Mouse (Mus musculus): ENCODE measurements at regions not wholly inside any gene's neighbourhood (a gene's known extent, or its start where the extent isn't known, plus 50 kb on each side); places are given as distances from the start of the nearest gene placed in this dataset.

DNA sequence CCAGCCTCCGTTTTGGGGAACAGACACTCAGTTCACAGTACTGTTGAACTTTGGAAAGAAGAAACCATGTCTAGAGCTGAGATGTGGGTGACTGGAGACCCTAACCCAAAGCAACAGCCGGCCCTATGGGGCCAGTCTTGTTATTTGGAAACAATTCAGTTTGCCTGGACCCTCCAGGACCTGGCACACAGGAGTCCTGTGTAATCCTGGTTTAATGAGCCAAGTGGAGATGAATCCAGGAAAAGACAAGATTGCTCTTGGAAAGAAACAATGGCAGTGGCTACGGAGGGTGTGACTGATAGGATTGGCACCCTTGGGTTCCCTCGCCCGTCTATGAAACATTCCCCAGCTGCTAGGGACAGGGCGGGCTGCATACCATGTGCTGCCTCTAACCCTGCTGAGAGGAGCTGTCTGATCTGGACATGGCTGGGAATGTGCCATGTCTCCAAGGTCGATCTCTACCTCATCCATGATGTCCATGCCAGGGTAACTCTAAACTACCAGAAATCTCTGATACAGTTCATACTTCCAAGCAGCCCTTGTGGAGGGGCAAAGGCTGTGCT lies 104.6 kb upstream of the Zmiz1 start:
- ATAC-seq (ENCODE audit: poor library complexity, severe bottlenecking), result no peak

DNA sequence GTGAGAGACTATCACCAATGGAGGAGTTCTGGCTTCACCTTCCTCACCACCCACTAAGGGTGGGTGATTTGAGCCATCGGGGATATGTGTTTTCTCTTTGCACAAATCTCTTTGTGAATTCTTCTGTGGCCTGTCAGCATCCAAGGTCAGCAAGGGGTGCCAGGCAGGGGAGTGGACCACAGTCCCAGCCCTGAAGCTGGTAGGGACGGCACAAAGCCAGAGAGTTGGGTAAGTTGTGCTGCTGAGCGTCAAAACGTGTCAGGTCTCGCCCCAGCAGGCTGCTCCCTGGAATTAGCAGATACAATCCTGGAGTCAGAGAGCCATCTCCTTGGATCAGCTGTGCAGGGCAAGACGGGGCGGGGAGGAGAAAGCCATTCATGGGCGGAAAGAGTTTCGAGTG lies 101.2 kb upstream of the Zmiz1 start:
- no peak for ATAC-seq (ENCODE audit: poor library complexity, severe bottlenecking)

DNA sequence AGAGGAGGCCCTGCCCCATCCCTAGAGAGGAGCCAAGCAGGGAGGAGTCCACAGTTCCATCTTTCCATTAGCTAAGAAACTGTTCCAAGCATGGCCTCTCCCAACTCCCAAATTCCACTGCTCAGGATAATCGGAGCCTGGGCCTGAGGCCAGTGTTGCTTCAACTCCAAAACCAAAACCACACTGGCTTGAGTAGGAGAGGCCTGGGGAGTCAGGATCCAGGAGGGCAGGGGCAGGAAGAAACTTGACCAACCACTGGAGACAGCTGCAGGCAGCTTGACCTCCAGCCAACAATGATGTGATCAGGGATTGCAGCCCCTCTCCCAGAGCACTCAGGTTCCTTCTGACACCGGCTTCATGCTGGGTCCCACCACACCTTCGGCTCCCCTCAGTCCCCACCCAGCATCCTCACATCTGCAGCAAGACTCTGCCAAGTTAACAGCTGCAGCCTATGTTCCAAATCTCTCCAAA lies 99.1 kb upstream of the Zmiz1 start:
- ATAC-seq (ENCODE audit: poor library complexity, severe bottlenecking), result no peak

DNA sequence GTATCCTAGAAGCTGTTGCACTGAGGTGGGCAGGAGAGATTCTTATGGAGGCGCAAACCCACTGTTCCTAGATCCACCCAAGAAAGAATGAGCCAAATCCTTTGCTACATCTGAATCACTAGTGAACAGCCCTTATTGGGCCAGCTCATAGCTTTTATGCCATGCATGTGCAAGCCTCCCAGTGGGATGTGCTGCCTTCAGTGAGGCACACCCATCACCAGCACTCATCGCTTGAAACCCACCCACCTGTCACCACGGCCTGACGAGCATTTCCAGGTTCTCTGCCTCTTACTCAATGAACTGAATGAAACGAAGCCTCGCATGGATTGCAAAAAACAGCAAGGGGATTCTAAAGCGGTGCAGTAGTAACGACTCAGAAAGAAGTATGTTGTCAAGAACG lies 98.3 kb upstream of the Zmiz1 start:
- ATAC-seq (ENCODE audit: poor library complexity, severe bottlenecking), result no peak

DNA sequence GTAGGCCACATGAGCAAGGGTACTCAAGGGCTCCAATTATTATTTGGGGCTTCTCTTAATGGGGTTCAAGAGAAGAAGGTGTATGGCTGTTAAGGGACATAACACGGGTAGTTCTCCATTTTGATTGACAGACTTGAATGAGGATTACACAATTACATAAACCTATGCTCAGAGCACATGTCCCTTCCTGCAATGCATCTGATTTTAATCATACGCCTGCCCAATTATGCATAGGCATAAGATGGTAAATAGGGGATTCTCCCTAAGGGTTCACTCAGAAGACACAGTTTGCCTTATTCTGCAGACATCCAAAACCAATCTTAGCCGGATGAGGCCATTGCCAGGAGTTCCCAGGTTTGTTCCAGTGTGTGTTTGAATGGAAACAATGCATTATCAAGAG lies 97.9 kb upstream of the Zmiz1 start:
- ATAC-seq (ENCODE audit: poor library complexity, severe bottlenecking), result no peak

GRCm38 (mm10) chr14:25362771-25363170 lies 96.2 kb upstream of the Zmiz1 start:
- ATAC-seq (ENCODE audit: poor library complexity, severe bottlenecking), result peak; percentile 54

- ATAC-seq (ENCODE audit: poor library complexity, severe bottlenecking), result no peak
Observed at GRCm38 (mm10) chr14:25365226-25365800, 93.7 kb upstream of the Zmiz1 start.

DNA sequence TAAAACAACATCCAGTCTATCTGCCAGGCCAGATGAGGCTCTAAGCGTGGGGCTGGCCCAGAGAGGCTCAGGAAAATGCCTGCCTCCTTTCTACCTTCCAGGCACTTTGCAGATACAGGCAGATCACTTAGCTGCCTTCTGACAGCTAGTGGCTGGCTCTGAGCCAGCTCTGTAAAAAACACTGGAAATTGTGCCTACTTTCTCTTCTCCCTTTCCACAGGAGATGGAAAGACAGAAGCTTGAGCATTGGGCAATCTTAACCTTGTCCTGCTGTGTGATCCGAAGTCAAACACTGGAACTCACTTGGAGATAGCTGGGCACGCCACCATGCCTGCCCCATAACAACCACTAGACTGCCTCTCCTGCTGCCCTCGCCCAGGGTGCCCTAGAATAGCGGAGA lies 93.0 kb upstream of the Zmiz1 start:
- ATAC-seq (ENCODE audit: poor library complexity, severe bottlenecking), result no peak

GRCm38 (mm10) chr14:25370306-25371020 lies 88.5 kb upstream of the Zmiz1 start:
- no peak for ATAC-seq (ENCODE audit: poor library complexity, severe bottlenecking)

- ATAC-seq (ENCODE audit: poor library complexity, severe bottlenecking), result no peak
Observed at GRCm38 (mm10) chr14:25371021-25371400, 88.0 kb upstream of the Zmiz1 start.

GRCm38 (mm10) chr14:25371661-25372060 lies 87.3 kb upstream of the Zmiz1 start:
- no peak for ATAC-seq (ENCODE audit: poor library complexity, severe bottlenecking)

DNA sequence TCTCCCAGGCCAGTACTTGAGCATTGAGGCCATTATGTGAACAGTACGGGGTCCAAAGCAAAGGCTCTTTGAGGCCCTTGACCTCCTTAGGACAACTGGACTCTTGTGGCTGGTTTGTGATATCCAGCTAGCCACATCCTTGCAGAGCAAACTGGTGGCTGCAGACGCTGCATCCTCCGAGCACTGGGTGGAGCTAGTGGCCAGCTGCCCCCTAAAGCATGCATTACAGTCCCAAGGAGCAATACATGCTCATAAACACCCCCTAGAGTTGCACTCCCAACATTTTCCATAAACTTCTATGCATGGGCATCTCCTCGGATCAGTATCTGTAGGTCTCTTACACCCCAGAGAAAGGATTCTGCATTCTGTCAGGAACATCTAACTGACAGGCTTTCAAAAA lies 86.4 kb upstream of the Zmiz1 start:
- no peak for ATAC-seq (ENCODE audit: poor library complexity, severe bottlenecking)

DNA sequence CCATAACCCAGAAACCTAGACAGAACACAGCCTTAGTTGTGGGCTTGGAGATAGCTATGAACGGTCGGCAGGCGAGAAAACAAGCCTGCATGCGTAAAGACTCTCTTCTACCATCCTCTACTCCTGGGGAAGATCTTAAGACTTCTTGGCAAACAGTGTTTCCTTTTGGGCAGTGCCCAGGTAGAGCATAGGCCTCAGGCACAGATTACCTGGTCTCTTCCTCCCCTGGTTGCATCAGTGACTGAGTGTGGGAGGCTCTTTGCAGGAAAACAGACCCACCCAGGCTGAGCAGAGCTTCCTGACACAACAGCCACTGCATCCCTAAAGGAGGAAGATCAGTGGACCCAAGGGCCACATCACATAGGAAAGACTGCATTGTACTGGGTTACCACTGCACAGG lies 85.8 kb upstream of the Zmiz1 start:
- no peak for ATAC-seq (ENCODE audit: poor library complexity, severe bottlenecking)

DNA sequence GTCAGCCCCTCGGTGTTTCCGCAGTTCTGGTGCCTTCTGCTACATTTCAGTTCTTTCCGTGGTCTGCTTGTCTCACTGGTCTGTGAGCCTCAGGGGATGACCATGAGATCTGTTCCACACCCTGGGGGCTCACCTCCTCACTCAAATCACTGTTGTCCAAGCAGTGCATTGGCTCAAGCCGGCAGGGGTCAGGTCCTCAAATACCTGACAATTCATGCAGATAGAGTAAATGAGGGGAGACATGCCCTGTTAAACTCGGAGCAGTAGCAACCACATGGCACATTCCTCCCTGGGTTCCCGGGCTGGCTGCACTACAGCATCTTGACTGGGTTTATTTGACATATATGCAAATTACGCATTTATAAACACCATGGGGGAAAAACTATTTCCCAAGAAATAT lies 84.0 kb upstream of the Zmiz1 start:
- no peak for ATAC-seq (ENCODE audit: poor library complexity, severe bottlenecking)

DNA sequence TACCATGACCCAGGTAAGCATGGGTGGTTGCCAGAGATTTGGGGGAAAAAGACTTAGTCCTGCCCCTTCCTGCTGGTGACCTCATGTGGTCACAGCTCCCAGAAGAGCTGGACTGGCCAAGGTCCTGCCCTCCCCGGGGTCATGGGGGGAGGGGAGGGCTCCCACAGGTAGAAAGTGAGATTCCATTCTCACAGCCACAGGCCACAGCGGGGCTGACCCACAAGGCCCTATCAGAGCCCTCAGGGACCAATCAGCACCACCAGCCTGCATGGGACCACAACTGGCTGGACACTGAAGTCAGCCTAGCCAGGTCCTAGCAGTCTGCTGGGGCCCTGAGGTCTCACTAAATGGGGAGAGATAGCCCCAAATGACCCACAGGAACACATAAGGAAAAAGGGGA lies 81.9 kb upstream of the Zmiz1 start:
- no peak for ATAC-seq (ENCODE audit: poor library complexity, severe bottlenecking)

DNA sequence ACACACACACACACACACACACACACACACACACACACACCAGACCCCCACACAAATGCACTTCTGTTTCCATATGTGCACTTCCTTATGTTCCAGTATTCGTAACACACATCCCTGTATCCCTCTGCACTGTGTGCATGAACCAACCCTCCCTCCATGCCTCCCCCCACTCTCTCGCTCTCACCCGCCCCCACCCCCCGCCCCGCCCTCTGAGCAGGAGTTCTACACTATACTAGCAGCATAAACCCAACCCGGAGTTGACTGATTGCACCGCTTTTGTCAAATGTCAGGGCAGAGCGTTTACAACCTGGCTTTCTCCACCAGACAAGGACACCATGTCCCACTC lies 81.5 kb upstream of the Zmiz1 start:
- peak; percentile 9 for ATAC-seq (ENCODE audit: poor library complexity, severe bottlenecking)

GRCm38 (mm10) chr14:25377900-25378716 lies 80.9 kb upstream of the Zmiz1 start:
- peak; percentile 81 for ATAC-seq (ENCODE audit: poor library complexity, severe bottlenecking)

DNA sequence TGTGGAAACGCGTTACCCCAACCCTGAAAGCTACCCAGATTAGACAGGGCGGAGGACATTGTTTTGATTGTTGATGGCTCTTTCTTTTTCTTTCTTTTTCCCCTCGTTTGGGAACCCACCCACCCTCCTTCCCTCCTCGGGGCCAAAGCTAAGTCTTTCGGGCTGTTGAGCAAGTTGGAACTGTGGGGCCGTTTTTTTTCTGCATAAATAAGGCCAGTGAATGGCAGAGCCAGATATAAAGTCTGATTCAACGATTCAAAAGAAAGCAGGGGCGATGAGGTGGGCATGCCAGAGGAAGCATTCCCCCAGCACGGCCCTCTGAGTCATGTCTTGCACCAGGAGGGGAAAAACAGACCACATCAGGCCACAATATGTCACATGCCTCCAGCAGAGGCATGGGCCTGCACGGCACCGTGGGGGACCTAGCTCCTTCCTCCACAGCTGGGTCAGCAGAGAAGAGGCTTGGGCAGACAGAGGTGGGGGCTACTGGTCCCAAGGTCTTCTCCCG lies 80.2 kb upstream of the Zmiz1 start:
- ATAC-seq (ENCODE audit: poor library complexity, severe bottlenecking), result peak; percentile 63

GRCm38 (mm10) chr14:25383169-25383824 lies 75.7 kb upstream of the Zmiz1 start:
- no peak for ATAC-seq (ENCODE audit: poor library complexity, severe bottlenecking)

DNA sequence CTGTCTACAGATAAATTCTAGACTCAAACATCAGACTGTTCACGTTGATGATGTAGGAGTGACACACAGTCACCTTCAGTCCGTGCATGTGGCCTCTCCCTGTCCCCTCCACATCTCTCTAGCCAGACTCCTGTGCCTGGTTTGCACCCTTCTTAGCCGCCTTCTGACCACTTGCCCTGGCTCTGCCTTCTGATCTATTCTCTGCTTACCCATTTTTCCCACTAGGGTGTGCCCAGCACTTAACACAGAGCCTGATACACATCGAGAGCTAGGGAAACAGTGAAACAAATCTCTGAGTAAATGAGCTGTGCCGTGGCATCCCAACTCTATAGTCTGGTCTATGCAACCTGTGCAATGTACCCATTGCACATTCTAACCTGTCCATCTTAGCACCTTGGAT lies 73.3 kb upstream of the Zmiz1 start:
- ATAC-seq (ENCODE audit: poor library complexity, severe bottlenecking), result no peak

GRCm38 (mm10) chr14:25387780-25388179 lies 71.2 kb upstream of the Zmiz1 start:
- no peak for ATAC-seq (ENCODE audit: poor library complexity, severe bottlenecking)
